Mouse (Mus musculus) cerebellum, adult 2 months (tissue): ENCODE measurements at regions not wholly inside any gene's neighbourhood (a gene's known extent, or its start where the extent isn't known, plus 50 kb on each side); places are given as distances from the start of the nearest gene placed in this dataset.

Experiments used
- CTCF ChIP-seq: fragments of 200-500 bp; IDR thresholded peaks from 2 replicates; pipeline ENCODE4 v1.5.1; 2011; ENCODE audit warnings: low read depth, mild to moderate bottlenecking, control low read depth, low read length, moderate library complexity, borderline replicate concordance; ENCODE audit not compliant: insufficient read depth
- POLR2A ChIP-seq: fragments of 200-500 bp; IDR thresholded peaks from 2 replicates; pipeline ENCODE4 v1.6.1; 2011; ENCODE audit warnings: low read length, control low read depth, borderline replicate concordance; ENCODE audit not compliant: insufficient read depth

GRCm38 (mm10) chr10:111893489-111893888 lies 79.0 kb upstream of the Krr1 start:
- no peak for TF ChIP-seq POLR2A
- no peak for TF ChIP-seq CTCF
